21 mouse cellular contexts compared by ENCODE assay signal in the genomic region with DNA sequence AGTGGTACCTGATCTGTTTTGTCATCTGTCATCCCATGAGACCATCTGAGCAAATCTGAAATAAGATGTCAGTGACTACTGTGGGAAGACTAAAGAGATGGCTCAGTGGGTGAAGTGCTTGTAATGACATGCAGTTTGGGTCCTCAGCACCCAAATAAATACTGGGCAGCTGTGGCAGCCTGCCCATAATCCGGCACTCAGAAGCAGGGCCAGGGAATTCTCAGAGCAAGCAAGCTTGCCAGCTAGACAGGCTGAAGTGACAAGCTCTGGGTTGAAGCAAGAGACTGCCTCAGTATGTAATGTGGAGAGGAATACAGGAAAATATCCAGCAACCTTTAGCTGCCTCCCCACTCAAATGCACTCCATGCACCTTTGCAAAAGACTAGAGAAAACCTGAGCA. TPM values are rescaled to one million over a fixed set of nuclear protein-coding genes. Genes with fewer than 3 reads are reported as not detected.
DNase-seq lines count a peak whose midpoint lies in the region; ATAC-seq and TF ChIP-seq lines count a peak whose summit lies in the region.
"Had no signal": no experiment of that assay in that cellular context is flagged by ENCODE, and none has a peak within 500 bp of the region (broad histone marks: within the 10 kb centered on the region; RNA-seq: fewer than 3 reads in every experiment).

No protein-coding gene starts in this region.

- H3K4me1 ChIP-seq in hindbrain, embryonic 15.5 days (replicated peaks) = peaks cover 3% of the 10 kb centered on the region; the same call in 1 of the 2 replicates
- no peaks in the 10 kb centered on the region for H3K4me1 ChIP-seq in hindbrain, embryonic 14.5 days (replicated peaks; ENCODE audit: control insufficient read depth, insufficient read depth, low read length)
- peaks cover 4% of the 10 kb centered on the region; the same call in 1 of the 2 replicates for H3K4me1 ChIP-seq in midbrain, embryonic 15.5 days
- peaks cover 6% of the 10 kb centered on the region; the same call in 1 of the 2 replicates for H3K4me1 ChIP-seq in midbrain, embryonic 13.5 days (replicated peaks)
- peaks cover 10% of the 10 kb centered on the region for H3K4me1 ChIP-seq in forebrain, embryonic 16.5 days (replicated peaks; ENCODE audit: control insufficient read depth, insufficient read depth, low read length)
- H3K4me1 ChIP-seq: embryonic facial prominence, embryonic 15.5 days; limb, embryonic 12.5 days; neural tube, embryonic 12.5 days had no signal

- peak; percentile 48; the same call in 1 of the 2 replicates for ATAC-seq in hindbrain, embryonic 15.5 days (ENCODE audit: low FRiP score, low read depth)
- ATAC-seq in hindbrain, embryonic 14.5 days (ENCODE audit: low FRiP score) = no peak
- no peak for ATAC-seq in midbrain, embryonic 15.5 days (replicated peaks)
- no peak for ATAC-seq in midbrain, embryonic 13.5 days
- peak; percentile 64 for ATAC-seq in forebrain, embryonic 16.5 days
- ATAC-seq: liver, postnatal 0 days; lung, postnatal 0 days had no signal

- no peak overlapping the region for H3K4me3 ChIP-seq in hindbrain, embryonic 15.5 days
- no peak overlapping the region for H3K4me3 ChIP-seq in hindbrain, embryonic 14.5 days (replicated peaks; ENCODE audit: low read length)
- no peak overlapping the region for H3K4me3 ChIP-seq in midbrain, embryonic 15.5 days
- no peak overlapping the region for H3K4me3 ChIP-seq in midbrain, embryonic 13.5 days (replicated peaks)
- no peak overlapping the region for H3K4me3 ChIP-seq in forebrain, embryonic 16.5 days (replicated peaks; ENCODE audit: low read length)
- H3K4me3 ChIP-seq: embryonic facial prominence, embryonic 15.5 days; limb, embryonic 12.5 days; neural tube, embryonic 12.5 days had no signal

- H3K27ac ChIP-seq in hindbrain, embryonic 15.5 days (replicated peaks) = no peak overlapping the region; the same call in 1 of the 2 replicates
- H3K27ac ChIP-seq in hindbrain, embryonic 14.5 days = no peak overlapping the region
- peak overlapping the region; percentile 17; the same call in 1 of the 2 replicates for H3K27ac ChIP-seq in midbrain, embryonic 15.5 days
- no peak overlapping the region for H3K27ac ChIP-seq in midbrain, embryonic 13.5 days
- H3K27ac ChIP-seq in forebrain, embryonic 16.5 days (ENCODE audit: low read length) = no peak overlapping the region
- H3K27ac ChIP-seq: embryonic facial prominence, embryonic 15.5 days; kidney, postnatal 0 days; limb, embryonic 12.5 days; macrophage; neural tube, embryonic 12.5 days had no signal

- 50% methylated on average over 1 of the region's 1 CpGs for WGBS in hindbrain, embryonic 15.5 days
- WGBS in hindbrain, embryonic 14.5 days = 56% methylated on average over 1 of the region's 1 CpGs
- 69% methylated on average over 1 of the region's 1 CpGs for WGBS in midbrain, embryonic 15.5 days
- 64% methylated on average over 1 of the region's 1 CpGs for whole genome bisulfite sequencing in midbrain, embryonic 13.5 days
- WGBS in forebrain, embryonic 16.5 days = 23% methylated on average over 1 of the region's 1 CpGs

- no peaks in the 10 kb centered on the region for H3K9me3 ChIP-seq in hindbrain, embryonic 15.5 days
- H3K9me3 ChIP-seq in hindbrain, embryonic 14.5 days (ENCODE audit: control insufficient read depth, low read length) = no peaks in the 10 kb centered on the region
- no peaks in the 10 kb centered on the region for H3K9me3 ChIP-seq in midbrain, embryonic 15.5 days
- H3K9me3 ChIP-seq in midbrain, embryonic 13.5 days = no peaks in the 10 kb centered on the region
- H3K9me3 ChIP-seq in forebrain, embryonic 16.5 days (ENCODE audit: control insufficient read depth, low read length) = no peaks in the 10 kb centered on the region
- H3K9me3 ChIP-seq: embryonic facial prominence, embryonic 15.5 days; limb, embryonic 12.5 days; neural tube, embryonic 12.5 days had no signal

- H3K9ac ChIP-seq in hindbrain, embryonic 15.5 days = no peak overlapping the region
- no peak overlapping the region for H3K9ac ChIP-seq in hindbrain, embryonic 14.5 days
- H3K9ac ChIP-seq in midbrain, embryonic 15.5 days = no peak overlapping the region
- H3K9ac ChIP-seq in midbrain, embryonic 13.5 days (replicated peaks) = no peak overlapping the region
- H3K9ac ChIP-seq in forebrain, embryonic 16.5 days (replicated peaks; ENCODE audit: low read depth, low read length) = no peak overlapping the region
- H3K9ac ChIP-seq: embryonic facial prominence, embryonic 15.5 days; limb, embryonic 12.5 days; liver, postnatal 0 days; neural tube, embryonic 12.5 days had no signal

- DNase-seq in hindbrain, embryonic 14.5 days (ENCODE audit: low spot score) = no peak
- peak; percentile 73 for DNase-seq in brain, embryonic 14.5 days (ENCODE audit: low read depth)
- DNase-seq in testis, postnatal 14 days (ENCODE audit: low spot score) = no peak
- DNase-seq: adrenal gland, adult 8-10 months; cerebellum, adult 2 months; gastrocnemius, postnatal 36 days; kidney, adult 2 months; liver, postnatal 0 days; thymus, adult 2 months; thymus, postnatal 4 days had no signal

- H3K4me2 ChIP-seq in hindbrain, embryonic 15.5 days = no peak overlapping the region
- H3K4me2 ChIP-seq in hindbrain, embryonic 14.5 days (replicated peaks) = no peak overlapping the region
- no peak overlapping the region for H3K4me2 ChIP-seq in midbrain, embryonic 15.5 days
- no peak overlapping the region for H3K4me2 ChIP-seq in midbrain, embryonic 13.5 days (replicated peaks)
- H3K4me2 ChIP-seq in forebrain, embryonic 16.5 days (ENCODE audit: low read length) = no peak overlapping the region
- H3K4me2 ChIP-seq: embryonic facial prominence, embryonic 15.5 days; limb, embryonic 12.5 days; liver, embryonic 11.5 days; neural tube, embryonic 12.5 days had no signal

- no peak for TF ChIP-seq POLR2A in brain, embryonic 14.5 days (IDR thresholded peaks at IDR 0.05; ENCODE audit: borderline replicate concordance, extremely low read depth, insufficient read depth, insufficient read length, poor library complexity, severe bottlenecking)

- H3K36me3 ChIP-seq in hindbrain, embryonic 15.5 days = no peaks in the 10 kb centered on the region
- H3K36me3 ChIP-seq in hindbrain, embryonic 14.5 days (replicated peaks; ENCODE audit: control insufficient read depth, insufficient read depth) = no peaks in the 10 kb centered on the region
- no peaks in the 10 kb centered on the region for H3K36me3 ChIP-seq in midbrain, embryonic 15.5 days (replicated peaks)
- H3K36me3 ChIP-seq in midbrain, embryonic 13.5 days = no peaks in the 10 kb centered on the region
- H3K36me3 ChIP-seq in forebrain, embryonic 16.5 days (ENCODE audit: control insufficient read depth, insufficient read depth) = no peaks in the 10 kb centered on the region
- H3K36me3 ChIP-seq: embryonic facial prominence, embryonic 15.5 days; limb, embryonic 12.5 days; neural tube, embryonic 12.5 days had no signal

- TF ChIP-seq CTCF in brain, embryonic 14.5 days (IDR thresholded peaks at IDR 0.05; ENCODE audit: borderline replicate concordance, extremely low read depth, insufficient read depth, insufficient read length) = no peak

- H3K27me3 ChIP-seq in hindbrain, embryonic 15.5 days = no peaks in the 10 kb centered on the region
- no peaks in the 10 kb centered on the region for H3K27me3 ChIP-seq in hindbrain, embryonic 14.5 days (ENCODE audit: control insufficient read depth, insufficient read depth, low read length)
- H3K27me3 ChIP-seq in midbrain, embryonic 15.5 days (replicated peaks) = no peaks in the 10 kb centered on the region
- H3K27me3 ChIP-seq in midbrain, embryonic 13.5 days = no peaks in the 10 kb centered on the region
- H3K27me3 ChIP-seq in forebrain, embryonic 16.5 days (replicated peaks; ENCODE audit: control insufficient read depth, insufficient read depth, low read length) = no peaks in the 10 kb centered on the region
- H3K27me3 ChIP-seq: embryonic facial prominence, embryonic 15.5 days; limb, embryonic 12.5 days; neural tube, embryonic 12.5 days had no signal

RNA-seq across cellular contexts. Expression of gene Smoc1, which starts 58.6 kb away (rescaled TPM):
- polyA plus RNA-seq in hindbrain, embryonic 15.5 days (2015; fragmentation: Nextera tagmentation; extraction: Ambion mirVana) = 36.6 and 37.7 TPM in 2 replicates
- 23.8 and 25.8 TPM in 2 replicates for polyA plus RNA-seq in hindbrain, embryonic 14.5 days (2014; fragmentation: Nextera tagmentation; extraction: Ambion mirVana)
- 27.8 and 29.9 TPM in 2 replicates for polyA plus RNA-seq in midbrain, embryonic 15.5 days (2015; fragmentation: Nextera tagmentation; extraction: Ambion mirVana)
- polyA plus RNA-seq in midbrain, embryonic 13.5 days (2015; fragmentation: Nextera tagmentation; extraction: Ambion mirVana) = 17.7 and 20.3 TPM in 2 replicates
- 22.4 and 40.0 TPM in 2 replicates for polyA plus RNA-seq in brain, embryonic 14.5 days (2012; rRNA removed)
- polyA plus RNA-seq in forebrain, embryonic 16.5 days (2015; fragmentation: Nextera tagmentation; extraction: Ambion mirVana) = 12.8 and 13.2 TPM in 2 replicates

Comparison
In these comparisons a context has a peak if more than half of its experiments do, and no peak if none do; other contexts are left out.
1. ATAC-seq: peak in hindbrain, embryonic 15.5 days (single experiment) and forebrain, embryonic 16.5 days (single experiment); none in hindbrain, embryonic 14.5 days (single experiment), midbrain, embryonic 15.5 days (single experiment) and midbrain, embryonic 13.5 days (single experiment).